Mouse (Mus musculus): ENCODE data around the gene Tedc1.

The Tedc1 gene

DNA sequence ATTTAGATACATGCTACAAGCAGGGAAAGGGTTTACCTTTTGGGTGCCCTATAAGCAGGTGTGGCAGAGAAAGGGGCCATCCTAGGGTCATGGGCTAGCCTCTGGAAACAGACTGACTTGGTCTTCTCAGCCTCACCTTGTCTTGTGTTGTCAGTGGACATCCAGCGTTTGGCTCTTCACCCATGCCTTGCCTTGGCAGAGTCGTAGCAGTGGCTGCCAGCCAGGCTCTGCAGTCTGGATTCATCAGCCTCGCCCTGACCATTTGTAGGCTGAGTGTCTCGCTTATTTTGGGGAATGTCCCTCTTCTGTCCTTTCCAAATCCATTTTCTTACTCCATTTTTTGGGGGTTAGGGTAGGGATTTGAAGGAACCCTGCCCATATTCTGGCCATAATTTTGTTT is 45.1 kb downstream of the Tedc1 start:
- DNase-seq (ENCODE audit: low spot score), result no peak

DNA sequence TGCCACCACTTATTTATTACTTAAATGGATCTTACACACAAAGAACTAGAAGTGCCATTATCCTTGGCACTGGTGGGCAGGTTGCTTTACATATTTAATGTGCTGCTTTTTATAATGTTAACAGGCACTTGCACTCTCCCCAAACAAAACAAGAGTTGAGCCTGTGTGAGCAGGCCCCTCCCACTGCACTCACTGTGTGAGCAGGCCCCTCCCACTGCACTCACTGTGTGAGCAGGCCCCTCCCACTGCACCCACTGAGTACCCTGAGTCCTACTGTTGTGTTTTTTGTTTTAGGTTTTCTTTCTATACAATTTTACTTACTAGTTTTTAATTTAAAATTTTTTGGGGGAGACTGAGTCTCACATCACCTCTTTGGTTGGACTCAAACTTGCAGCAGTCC is 45.8 kb downstream of the Tedc1 start:
- no peak for DNase-seq (ENCODE audit: low spot score)

DNA sequence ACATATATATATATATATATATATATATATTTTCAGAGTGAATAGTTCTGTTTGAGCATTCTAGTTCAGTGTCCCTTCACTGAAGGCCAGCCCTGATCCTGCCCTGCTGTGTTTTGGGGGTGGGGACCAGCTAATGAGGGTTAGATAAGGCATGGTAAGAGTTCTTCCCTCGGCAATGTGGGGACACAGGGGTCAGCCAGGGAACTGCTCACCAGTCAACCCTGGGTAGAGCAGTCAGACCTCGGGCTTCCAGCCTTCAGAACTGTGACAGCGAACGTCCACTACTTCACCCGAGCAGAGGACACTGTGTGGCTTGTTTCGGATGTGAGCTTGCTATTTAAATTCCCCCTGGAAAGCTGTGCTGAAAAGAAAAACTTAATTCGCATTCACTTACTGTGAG is 47.3 kb downstream of the Tedc1 start:
- DNase-seq (ENCODE audit: low spot score), result no peak

DNA sequence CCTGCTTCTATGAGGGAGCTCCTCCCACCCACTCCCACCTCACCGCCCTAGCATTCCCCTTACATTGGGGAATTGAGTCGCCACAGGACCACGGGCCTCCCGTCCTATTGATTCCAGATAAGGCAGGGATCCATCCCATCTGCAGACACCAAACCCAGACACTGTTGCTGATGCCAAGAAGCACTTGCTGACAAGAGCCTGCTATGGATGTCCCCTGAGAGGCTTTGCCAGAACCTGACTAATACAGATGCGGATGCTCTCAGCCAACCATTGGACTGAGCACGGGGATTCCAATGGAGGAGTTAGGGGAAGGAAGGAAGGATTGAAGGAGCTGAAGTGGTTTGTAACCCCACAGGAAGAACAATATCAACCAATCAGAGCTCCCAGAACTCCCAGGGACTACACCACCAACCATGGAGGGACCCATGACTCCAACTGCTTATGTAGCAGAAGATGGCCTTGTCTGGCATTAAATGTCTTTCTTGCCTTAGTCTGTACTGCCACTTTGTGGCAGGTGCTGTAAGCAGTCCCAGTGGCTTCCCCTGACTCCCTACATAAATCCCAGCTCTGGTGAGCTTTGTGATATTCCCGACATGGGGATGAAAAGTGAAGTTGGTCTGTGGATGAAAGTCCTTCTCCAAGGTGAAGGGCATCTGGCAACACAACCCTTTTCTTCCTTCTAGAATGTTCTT is 49.2 kb downstream of the Tedc1 start:
- DNase-seq (ENCODE audit: low spot score), result peak; percentile 55

DNA sequence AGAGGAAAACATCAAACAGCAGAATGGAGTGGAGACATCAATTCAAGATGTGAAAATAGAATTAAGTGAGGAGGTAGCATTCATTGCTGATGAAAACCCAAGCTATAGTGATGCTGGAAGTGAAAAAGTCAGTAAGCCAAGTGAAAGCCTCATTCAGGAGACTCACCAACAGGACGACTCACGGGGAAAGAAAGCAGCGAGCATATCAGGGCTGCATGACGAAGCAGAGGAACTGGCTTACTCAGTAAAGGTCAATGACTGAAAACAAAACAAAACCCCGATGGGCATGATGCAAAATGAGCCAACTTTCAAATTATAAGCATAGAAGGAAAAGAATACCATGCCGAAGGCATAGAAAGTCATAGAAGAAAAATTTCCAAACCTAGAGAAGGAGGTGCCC is 51.5 kb downstream of the Tedc1 start:
- DNase-seq (ENCODE audit: low spot score), result no peak

DNA sequence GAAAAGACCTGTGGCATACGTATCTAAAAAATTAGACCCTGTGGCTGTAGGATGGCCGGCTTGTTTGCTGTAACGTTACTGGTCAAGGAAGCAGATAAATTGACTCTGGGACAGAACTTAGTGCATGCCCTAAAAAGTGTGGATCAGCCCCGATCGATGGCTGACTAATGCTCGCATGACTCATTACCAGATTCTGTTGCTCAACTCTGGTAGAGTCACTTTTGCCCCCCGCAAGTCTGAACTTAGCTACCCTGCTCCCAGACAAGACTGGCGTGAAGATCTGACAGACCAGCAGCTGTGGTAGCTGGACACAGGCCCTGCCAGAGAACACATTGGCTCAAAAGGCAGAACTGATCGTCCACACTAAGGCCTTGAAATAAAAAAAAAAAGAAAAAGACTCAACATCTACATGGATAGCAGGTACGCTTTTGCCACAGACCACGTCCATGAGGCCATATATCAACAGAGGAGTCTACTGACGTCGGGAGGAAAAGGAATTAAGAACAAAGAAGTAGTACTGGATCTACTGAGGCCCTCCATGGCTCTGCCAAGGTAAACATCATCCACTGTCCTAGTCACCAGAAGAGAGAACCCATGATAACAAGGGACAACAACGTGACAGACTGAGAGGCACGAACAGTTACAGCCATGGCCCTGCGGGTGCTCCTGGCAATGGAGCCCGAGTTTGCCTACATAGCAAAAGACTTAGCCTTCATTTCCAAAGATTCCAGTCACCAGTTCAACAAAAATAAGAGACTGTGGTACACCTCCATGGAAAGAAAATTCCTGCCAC is 54.6 kb downstream of the Tedc1 start:
- no peak for DNase-seq (ENCODE audit: low spot score)

DNA sequence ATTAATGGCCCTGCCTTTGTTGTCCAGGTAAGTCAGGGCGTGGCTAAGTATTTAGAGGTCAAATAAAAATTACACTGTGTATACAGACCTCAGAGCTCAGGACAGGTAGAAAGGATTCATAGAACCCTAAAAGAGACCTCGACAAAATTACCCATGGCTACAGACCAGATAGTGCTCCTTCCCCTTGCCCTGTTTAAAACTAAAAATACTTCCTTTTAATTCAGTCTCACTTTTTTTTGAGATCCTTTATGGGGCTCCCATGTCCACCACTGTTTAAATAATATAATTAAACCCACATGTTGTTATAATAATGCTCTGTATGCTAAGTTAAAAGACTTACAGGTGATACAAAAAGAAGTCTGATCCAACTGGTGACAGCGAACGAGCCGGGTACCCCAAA is 55.6 kb downstream of the Tedc1 start:
- no peak for DNase-seq (ENCODE audit: low spot score)

DNA sequence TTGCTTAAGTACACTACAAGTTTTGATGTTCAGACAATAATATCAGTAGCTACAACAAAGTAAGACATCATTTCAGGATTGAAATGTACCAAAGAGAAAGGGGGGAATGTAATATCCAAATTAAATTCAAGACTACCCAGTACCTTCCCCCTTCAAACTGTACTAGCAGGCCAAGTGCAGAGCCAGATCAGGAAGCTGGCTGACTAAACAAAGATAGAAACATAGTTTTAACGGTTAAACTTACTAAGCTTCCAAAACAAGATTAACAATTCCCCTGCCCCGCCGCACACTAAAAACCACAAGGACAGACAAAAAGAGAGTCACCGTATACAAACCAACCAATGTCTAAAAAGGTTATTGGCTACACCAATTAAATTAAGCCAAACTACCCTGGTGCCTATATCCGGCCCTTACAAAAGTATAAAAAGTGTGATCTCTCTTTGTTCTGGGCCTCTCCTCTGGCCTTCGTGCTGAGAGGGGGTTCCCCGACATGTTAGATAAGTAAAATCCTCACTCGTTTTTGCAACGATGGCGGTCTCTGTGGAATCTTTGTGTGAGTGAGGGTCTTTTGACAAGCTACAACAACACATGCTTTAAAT is 56.2 kb downstream of the Tedc1 start:
- DNase-seq (ENCODE audit: low spot score), result no peak

DNA sequence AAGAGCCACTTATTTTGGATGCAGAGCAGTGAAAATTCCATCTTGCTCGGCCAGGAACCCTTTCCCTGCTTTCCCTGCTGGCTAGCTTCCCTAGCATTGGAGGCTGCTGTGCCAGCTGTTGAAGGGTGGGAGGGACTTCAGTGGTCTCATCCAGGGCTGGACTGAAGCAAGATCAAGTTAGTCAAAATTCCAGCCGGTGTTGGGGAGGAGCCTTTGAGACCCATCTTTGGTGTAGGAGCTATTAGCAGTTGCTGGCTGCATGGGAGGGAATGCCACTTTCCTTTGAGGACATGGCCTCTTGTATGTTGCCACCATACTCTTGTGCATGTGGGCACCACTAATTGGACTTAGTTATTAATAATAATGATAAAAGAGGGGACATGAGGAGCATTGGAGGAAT is 57.0 kb downstream of the Tedc1 start:
- DNase-seq (ENCODE audit: low spot score), result no peak

DNA sequence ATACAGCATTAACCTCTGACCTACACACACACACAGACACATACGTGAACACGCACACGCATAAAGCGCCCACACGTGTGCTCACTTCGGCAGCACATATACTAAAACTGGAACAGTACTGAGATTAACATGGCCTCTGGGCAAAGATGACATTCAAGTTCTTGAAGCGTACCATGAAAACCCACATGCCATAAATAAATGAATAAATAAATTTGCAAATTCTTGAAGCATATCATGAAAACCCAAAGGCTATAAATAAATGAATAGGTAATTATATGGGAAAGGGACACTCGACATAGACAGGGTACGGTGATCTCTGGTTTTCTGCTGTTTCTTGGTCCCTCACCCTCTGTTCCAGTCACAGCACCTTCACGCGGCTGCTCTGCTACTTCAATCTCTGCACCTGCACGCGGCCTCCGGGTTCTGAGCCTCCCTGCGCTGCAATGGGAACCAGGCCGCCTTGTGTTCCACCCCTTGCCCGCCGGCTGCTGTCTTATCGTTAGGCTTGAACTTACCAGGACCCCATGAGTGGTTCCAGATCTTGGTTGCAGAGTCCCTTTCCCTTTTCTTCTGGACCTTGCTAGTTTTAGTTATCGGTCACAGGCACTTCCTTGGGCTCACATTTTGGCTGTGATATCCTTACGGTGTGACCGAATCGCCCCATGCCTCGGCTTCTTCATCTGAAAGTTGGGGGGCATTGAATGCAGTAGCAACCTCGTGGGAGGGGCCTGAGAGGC is 58.0 kb downstream of the Tedc1 start:
- no peak for DNase-seq (ENCODE audit: low spot score)

DNA sequence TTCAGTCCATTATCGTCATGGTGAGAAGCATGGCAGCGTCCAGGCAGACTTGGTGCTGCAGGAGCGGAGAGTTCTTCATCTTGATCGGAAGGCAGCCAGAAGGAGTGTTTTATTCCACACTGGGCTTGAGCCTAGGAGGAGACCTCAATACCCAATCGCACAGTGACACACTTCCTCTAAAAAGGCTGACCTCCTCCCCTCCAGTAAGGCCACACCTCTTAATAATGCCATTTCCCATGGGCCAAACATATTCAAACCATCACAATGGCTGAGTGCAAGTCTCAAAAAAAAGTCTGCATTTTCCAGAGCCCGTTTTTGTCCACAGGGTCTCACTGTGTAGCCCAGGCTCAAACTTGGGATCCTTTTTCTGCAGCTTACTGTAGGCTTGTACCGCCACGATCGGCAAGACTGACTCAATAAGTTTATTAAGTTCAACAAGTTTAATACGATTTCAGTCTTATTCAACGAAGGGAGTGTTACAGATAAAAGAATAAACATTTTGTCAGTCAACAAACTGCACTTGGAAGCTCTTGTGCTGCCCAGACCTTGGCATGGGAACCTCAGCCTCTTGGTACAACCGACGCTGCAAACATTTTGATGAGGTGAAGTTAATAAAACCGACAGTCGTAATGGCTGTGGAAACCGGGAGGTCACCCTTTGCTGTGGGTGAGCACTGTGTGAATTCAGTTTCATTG is 58.9 kb downstream of the Tedc1 start:
- no peak for DNase-seq (ENCODE audit: low spot score)

Measured in MN1 (cell line).